ENCODE assay signal across 8 mouse cellular contexts in the genomic region with DNA sequence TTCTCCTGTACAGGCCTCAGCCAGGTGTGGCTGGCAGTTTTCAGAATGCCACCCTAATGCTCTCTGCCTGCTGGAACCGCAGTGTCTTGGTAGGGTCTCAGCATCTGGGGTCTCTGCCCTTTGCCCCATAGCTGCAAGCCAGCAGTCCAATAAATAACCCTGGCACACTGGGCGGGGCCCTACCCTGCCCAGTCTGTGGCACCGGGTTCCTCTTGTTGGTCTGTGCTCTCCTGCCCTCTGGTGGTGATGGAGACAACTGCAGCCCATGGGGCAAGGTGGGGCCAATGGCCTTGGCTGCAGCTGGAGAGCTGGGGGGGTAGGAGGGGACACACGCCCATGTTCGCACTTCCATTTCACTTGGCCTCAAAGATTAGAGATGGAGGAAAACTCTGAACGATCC.
DNase-seq lines count a peak whose midpoint lies in the region; ATAC-seq lines count a peak whose summit lies in the region.

No protein-coding gene starts in this region.

- H3K36me3 ChIP-seq in intestine, embryonic 14.5 days (ENCODE audit: control insufficient read depth, insufficient read depth, low read length) = no peaks in the 10 kb centered on the region
- no peaks in the 10 kb centered on the region for H3K36me3 ChIP-seq in midbrain, embryonic 12.5 days

- WGBS in intestine, embryonic 14.5 days = 16% methylated on average over 6 of the region's 6 CpGs
- WGBS in midbrain, embryonic 12.5 days = 20% methylated on average over 6 of the region's 6 CpGs

- intact Hi-C loops in left cerebral cortex, postnatal 10 days (cut with DNase I) = loop anchor here (5.0 kb wide), 2 partner anchors 116 to 341 kb away; no protein-coding TSS in a partner anchor

- DNase-seq in adipocyte (ENCODE audit: low spot score) = peak; percentile 85
- DNase-seq in cerebellum, postnatal 25 days = peak; percentile 93
- peak; percentile 82 for DNase-seq in gastrocnemius, adult 18-20 months (ENCODE audit: low spot score)
- DNase-seq in intestine, embryonic 14.5 days (ENCODE audit: low spot score) = peak; percentile 93
- DNase-seq in left cerebral cortex, postnatal 10 days (ENCODE audit: extremely low spot score in 1 of 2, low spot score in 2 of 2) = peak; percentile 62 to 80
- peak; percentile 63 for DNase-seq in skeletal muscle tissue, adult 2 months (ENCODE audit: low read depth, low spot score)
- peak; percentile 56 to 74 for DNase-seq in urinary bladder, postnatal 4 days (ENCODE audit: low spot score in 2 of 2)

- H3K4me1 ChIP-seq in intestine, embryonic 14.5 days (replicated peaks; ENCODE audit: control insufficient read depth, insufficient read depth, low read length) = no peaks in the 10 kb centered on the region
- H3K4me1 ChIP-seq in midbrain, embryonic 12.5 days = peaks cover 22% of the 10 kb centered on the region; the same call in 1 of the 2 replicates

- H3K4me2 ChIP-seq in intestine, embryonic 14.5 days (ENCODE audit: low read length) = no peak overlapping the region
- H3K4me2 ChIP-seq in midbrain, embryonic 12.5 days (replicated peaks) = no peak overlapping the region

- no peaks in the 10 kb centered on the region for H3K9me3 ChIP-seq in intestine, embryonic 14.5 days (ENCODE audit: control insufficient read depth, low read length)
- H3K9me3 ChIP-seq in midbrain, embryonic 12.5 days = no peaks in the 10 kb centered on the region

- H3K4me3 ChIP-seq in intestine, embryonic 14.5 days (ENCODE audit: low read depth, low read length) = no peak overlapping the region
- H3K4me3 ChIP-seq in midbrain, embryonic 12.5 days = no peak overlapping the region

- ATAC-seq in intestine, embryonic 14.5 days (replicated peaks; ENCODE audit: low FRiP score, low TSS enrichment, low read depth) = peak; percentile 74
- ATAC-seq in midbrain, embryonic 12.5 days (ENCODE audit: low FRiP score, low read depth) = peak; percentile 80

- no peaks in the 10 kb centered on the region for H3K27me3 ChIP-seq in intestine, embryonic 14.5 days (replicated peaks; ENCODE audit: control insufficient read depth, insufficient read depth, low read length)
- no peaks in the 10 kb centered on the region for H3K27me3 ChIP-seq in midbrain, embryonic 12.5 days

- H3K9ac ChIP-seq in intestine, embryonic 14.5 days (ENCODE audit: low read length) = no peak overlapping the region
- no peak overlapping the region for H3K9ac ChIP-seq in midbrain, embryonic 12.5 days (replicated peaks)

- no peak overlapping the region for H3K27ac ChIP-seq in intestine, embryonic 14.5 days (ENCODE audit: low read depth)
- H3K27ac ChIP-seq in midbrain, embryonic 12.5 days (replicated peaks) = no peak overlapping the region
